Mouse (Mus musculus) left cerebral cortex, adult 11 months (tissue): ENCODE measurements around the gene Bmpr2.
A peak's percentile ranks its signal among the peaks of the same experiment; 100 is the strongest.

Experiments used
- DNase-seq: peaks from one replicate; pipeline ENCODE4 v3.0.0; 2022; ENCODE audit warnings: low spot score

The Bmpr2 gene

GRCm38 (mm10) chr1:59797865-59798264 is 34.7 kb downstream of the Bmpr2 start:
- no peak for DNase-seq

GRCm38 (mm10) chr1:59804363-59804762 is 41.2 kb downstream of the Bmpr2 start:
- no peak for DNase-seq

DNA sequence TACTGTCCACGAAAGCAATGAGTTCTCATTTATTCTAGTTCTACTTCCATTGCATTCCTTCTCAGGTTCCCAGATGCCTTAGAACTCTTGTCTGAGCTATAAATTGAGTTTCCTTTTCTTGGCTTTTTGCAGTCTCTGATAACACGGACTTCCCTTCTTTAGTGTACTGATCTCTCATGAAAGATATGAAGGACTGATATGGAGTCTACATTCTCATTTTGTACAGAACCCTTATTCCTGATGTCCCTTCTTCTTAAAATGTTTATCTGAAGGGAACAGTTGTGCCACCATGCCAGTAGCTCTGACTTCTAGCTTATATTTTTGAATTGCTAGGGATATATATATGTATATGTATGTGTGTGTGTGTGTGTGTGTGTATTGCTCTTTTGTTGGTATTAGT is 46.7 kb downstream of the Bmpr2 start:
- no peak for DNase-seq

- no peak for DNase-seq
Measured at GRCm38 (mm10) chr1:59812782-59813181, 49.6 kb downstream of the Bmpr2 start.

DNA sequence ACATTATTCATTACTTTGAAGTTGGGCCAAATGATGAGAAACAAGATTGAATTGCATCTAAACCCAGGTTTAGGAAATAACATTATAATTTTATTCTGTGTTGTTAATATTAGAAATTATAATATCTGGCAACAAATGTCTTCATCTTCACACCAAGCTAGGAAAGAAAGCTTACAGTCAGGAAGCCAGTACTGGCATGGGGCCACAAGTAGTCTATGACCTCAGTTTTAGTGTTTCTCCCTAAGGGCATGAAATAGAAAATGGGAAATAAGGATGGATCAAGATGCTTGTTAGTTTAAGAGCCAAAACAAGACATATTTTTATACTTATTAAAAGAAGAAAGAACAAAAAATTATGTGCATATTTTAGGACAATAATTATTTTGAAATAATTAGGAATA is 62.2 kb downstream of the Bmpr2 start:
- DNase-seq, result no peak

- peak; percentile 16 for DNase-seq
Measured at GRCm38 (mm10) chr1:59826583-59826982, 63.4 kb downstream of the Bmpr2 start.

DNA sequence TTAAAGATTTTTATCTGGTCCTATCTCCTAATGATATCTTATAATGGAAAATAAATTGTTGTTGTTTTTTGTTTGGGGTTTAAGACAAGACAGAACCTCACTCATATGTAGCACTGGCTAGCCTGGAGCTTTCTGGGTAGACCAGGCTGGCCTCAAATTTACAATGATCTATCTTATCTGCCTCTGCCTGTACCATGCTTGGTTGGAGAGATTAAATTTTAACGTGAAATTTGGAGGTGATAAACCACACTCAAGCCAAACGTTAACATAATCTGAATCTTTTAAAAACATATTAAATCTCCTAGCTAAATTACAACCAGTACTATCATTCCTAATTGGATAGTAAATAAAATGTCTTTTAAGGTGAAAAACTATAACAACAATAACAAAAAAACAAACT is 66.2 kb downstream of the Bmpr2 start:
- DNase-seq, result no peak

DNA sequence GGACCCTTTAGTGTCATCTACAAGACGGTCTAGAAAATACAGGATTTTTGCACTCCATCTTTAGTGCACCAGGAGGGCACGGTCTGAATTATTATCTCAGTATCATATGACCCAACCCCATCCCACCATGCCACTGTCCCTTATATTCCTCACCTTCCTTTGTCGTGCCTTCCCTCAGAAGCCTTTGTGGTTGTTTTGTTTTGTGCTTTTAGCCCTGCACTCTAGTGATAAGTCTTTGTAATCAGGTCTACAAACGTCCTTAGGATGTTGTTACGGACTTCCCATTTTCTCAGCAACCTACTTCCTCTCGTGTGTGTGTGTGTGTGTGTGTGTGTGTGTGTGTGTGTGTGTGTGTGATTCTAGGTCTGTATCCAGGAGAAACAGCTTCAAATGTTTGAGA is 67.0 kb downstream of the Bmpr2 start:
- no peak for DNase-seq

DNA sequence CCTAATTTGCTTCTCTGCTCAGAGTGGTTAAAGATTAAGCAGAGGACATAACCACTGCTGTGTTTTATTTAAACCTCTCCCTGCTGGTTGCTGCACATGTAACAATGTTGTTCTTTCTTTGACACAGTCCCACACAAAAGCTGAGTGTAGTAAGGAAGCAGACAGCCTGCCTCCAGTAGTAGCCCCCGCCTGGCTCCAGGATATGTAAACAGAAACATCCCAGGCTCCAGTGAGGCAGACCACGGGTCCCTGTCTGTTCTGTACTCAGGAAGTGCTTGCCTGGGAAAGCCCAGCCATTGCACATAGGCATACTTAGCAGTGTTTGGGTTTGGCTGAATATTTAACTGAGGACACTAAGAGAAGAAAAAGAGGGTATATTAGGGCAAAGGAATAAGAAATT is 70.5 kb downstream of the Bmpr2 start:
- DNase-seq, result peak; percentile 28

- no peak for DNase-seq
Measured at GRCm38 (mm10) chr1:59848327-59848726, 85.1 kb downstream of the Bmpr2 start.

DNA sequence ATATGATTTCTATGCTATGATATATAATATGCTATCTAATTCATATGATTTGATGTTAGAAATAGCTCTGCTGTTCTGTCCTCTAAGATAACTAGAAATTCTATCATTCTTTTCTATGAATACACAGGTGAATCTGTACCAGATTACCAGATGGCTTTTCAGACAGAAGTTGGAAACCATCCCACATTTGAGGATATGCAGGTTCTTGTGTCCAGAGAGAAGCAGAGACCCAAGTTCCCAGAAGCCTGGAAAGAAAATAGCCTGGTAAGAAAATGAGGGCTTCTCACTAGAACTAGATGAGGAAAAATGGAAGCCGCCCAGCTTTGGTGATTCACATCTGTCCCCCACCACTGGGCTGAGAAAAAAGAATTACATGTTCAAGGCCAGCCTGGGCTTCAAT is 95.8 kb downstream of the Bmpr2 start:
- DNase-seq, result no peak

DNA sequence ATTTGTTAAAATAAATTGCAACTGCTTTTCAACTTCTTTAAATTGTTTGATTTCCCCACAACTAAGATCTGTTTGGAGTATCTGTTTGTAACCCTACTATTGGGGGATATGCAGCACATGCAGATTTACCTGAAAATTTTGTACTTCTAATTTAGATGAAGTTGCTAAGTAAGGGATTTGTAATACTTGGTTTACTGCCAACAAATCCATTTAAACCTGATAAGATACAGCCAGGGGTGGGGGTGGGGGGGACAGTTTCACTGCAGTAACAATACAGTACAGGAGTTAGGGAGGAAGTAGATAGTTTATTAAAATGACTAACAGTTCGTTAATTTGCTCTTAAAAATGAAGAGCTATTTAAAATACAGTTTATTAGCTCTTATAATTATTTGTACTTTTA is 98.9 kb downstream of the Bmpr2 start:
- no peak for DNase-seq

DNA sequence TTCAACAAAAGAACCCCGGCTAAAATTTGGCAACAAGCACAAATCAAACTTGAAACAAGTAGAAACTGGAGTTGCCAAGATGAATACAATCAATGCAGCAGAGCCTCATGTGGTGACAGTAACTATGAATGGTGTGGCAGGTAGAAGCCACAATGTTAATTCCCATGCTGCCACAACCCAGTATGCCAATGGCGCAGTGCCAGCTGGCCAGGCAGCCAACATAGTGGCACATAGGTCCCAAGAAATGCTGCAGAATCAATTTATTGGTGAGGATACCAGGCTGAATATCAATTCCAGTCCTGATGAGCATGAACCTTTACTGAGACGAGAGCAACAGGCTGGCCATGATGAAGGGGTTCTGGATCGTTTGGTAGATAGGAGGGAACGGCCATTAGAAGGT is 104.8 kb downstream of the Bmpr2 start:
- no peak for DNase-seq

DNA sequence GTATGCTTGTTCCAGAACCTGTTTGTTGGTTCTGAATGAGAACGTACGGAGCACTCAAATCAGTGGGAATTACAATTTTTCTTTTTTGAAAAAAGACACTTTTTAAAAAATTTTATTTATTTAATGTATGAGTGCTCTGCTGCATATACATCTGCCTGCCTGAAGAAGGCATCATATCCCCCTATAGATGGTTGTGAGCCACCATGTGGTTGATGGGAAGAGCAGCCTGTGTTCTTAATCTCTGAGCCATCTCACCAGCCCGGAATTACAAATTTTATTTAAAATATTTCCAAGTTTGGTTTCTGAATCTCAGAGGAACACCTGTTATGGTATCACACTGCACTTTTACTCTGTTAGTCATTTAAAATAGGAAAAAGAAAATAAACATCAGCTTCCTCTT is 110.8 kb downstream of the Bmpr2 start:
- no peak for DNase-seq

- DNase-seq, result no peak
Measured at GRCm38 (mm10) chr1:59878098-59878497, 114.9 kb downstream of the Bmpr2 start.

DNA sequence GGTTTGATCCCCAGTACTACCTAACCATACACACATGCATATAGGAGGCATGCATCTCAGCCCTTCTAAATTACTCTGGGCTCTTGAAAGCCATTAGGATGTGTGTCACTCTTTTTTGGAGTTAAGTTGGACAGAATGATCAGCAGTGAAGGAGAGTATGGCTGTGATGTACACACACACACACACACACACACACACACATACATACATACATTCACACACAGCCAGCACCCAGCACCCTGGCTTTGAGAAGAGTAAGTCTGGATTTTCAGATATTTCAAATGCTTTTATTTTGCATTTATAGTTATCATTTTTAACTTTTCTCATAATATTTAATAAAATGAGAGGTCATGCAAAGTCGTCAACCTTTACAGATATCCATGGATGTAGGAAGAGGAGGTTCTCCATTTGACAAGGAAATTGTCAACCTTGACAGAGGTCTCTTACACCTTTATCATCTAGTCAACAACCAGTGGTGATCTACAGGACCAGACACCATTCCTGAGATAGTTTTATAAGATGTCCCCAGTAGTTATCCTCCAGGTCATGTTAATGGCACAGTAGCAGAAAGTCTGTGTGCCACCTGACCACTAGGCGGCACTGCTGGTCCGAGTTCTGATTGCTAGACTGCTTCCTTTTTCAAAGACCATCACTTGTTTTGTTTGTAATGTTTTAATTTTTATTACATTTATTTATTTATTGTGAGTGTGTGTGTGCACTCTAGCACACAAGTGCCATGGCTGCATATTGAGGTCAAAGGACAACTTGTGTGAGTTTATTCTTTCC is 120.3 kb downstream of the Bmpr2 start:
- peak; percentile 38 for DNase-seq

- DNase-seq, result no peak
Measured at GRCm38 (mm10) chr1:59886899-59887298, 123.7 kb downstream of the Bmpr2 start.

GRCm38 (mm10) chr1:59888018-59888417 is 124.8 kb downstream of the Bmpr2 start:
- no peak for DNase-seq

GRCm38 (mm10) chr1:59891185-59891584 is 128.0 kb downstream of the Bmpr2 start:
- DNase-seq, result no peak

- DNase-seq, result no peak
Measured at GRCm38 (mm10) chr1:59892777-59893176, 129.6 kb downstream of the Bmpr2 start.

GRCm38 (mm10) chr1:59894025-59894424 is 130.8 kb downstream of the Bmpr2 start:
- DNase-seq, result no peak

DNA sequence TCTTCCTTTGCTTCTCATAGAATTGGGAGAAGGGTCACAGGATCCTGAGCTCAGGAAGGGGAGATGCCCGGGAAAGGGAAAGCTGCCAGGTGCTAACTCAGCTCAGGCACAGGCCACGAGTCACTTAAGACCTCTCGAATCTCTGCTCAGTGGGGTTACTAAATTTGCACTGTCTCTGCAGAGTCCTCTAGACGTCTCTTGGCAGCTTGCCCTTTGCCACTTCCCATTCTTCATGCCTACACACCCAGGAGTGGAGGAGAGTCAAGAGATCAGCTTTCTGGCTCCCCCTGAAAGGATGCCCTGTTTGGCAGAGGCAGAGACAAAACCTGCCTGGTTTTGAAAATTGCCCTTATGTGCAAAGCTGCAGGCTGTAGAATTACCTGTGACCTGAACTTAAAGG is 132.3 kb downstream of the Bmpr2 start:
- peak; percentile 22 for DNase-seq

DNA sequence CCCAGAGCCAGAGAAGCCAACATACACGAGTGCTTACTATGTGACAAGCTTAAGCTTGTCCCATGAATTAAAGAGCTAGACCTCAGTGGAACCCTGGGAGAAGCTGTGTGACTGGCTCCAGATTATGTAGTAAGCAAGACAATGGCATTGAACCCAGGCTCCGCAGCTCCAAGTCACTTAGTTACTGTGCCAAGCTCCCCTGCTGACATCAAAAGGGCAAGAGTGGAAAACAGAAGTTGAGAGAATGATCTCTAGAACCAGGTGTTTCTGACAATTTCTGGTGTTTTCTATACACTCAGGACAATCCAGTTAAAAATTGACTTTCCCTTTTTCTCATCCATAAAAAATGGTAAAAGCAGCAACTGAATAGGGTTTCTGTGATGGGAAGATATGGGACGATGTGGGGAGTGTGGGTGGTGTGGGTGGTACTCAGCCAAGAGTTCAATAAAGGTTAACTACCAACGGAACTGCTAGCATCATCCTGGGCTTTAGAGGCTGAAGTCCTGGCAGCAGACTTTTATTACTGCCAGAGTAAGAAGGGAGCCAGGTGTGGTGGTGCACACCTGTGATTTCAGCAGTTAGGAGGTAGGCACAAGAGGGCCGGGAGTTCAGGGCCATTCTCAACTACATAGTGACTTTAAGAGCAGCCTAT is 134.1 kb downstream of the Bmpr2 start:
- DNase-seq, result no peak

DNA sequence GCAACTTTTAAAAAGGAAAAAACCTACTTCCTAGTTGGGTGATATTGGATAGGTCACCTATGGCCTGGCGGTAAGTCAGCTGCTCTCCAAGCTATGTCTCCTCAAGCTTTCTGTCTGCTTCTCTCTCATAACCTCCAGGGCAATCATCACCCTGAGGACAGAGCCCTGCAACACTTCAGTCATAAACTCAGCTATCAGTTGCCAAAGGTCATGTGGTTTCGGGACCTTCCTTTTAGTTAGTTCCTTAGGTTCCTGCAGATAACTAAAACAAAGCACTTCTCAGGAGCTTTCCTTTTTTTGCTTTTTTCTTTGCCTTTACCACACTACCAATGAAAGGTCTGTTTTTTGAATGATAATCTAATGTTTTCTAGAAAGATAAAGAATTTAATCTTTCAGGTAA is 136.5 kb downstream of the Bmpr2 start:
- DNase-seq, result no peak
